Comparison of ENCODE assay signal across 8 mouse cellular contexts in genomic region chr1:74361812-74362211, GRCm38 (mm10). TPM values are rescaled to one million over a fixed set of nuclear protein-coding genes. Genes with fewer than 3 reads are reported as not detected.
DNase-seq lines count a peak whose midpoint lies in the region; ATAC-seq lines count a peak whose summit lies in the region.

TSS of gene Catip (plus strand) at chr1:74362108.

- peak; percentile 72 for DNase-seq in CD4-positive helper T cell, adult 2 months (ENCODE audit: low read depth, low spot score)
- DNase-seq in adrenal gland, postnatal 25 days: peak; percentile 42
- peak; percentile 86 to 92 for DNase-seq in heart, adult 18-20 months
- DNase-seq in kidney, adult 11 months: peak; percentile 80
- peak; percentile 72 to 89 for DNase-seq in left cerebral cortex, postnatal 25 days (ENCODE audit: low spot score in 2 of 2)
- DNase-seq in skeletal muscle tissue, adult 2 months (ENCODE audit: low read depth, low spot score): peak; percentile 75

- no peaks in the 10 kb centered on the region for H3K27me3 ChIP-seq in embryonic facial prominence, embryonic 12.5 days
- peaks cover under 1% of the 10 kb centered on the region; the same call in 1 of the 2 replicates for H3K27me3 ChIP-seq in midbrain, embryonic 12.5 days

- peak; percentile 53; the same call in 1 of the 2 replicates for ATAC-seq in embryonic facial prominence, embryonic 12.5 days (ENCODE audit: insufficient number of reproducible peaks, insufficient read depth, low FRiP score, low TSS enrichment)
- peak; percentile 60 for ATAC-seq in midbrain, embryonic 12.5 days (ENCODE audit: low FRiP score, low read depth)

- 2% methylated on average over 2 of the region's 2 CpGs for WGBS in embryonic facial prominence, embryonic 12.5 days
- WGBS in midbrain, embryonic 12.5 days: 7% methylated on average over 2 of the region's 2 CpGs

- no peak within 1 kb of the TSS for H3K9ac ChIP-seq in embryonic facial prominence, embryonic 12.5 days
- H3K9ac ChIP-seq in midbrain, embryonic 12.5 days (replicated peaks): no peak within 1 kb of the TSS

- H3K27ac ChIP-seq in embryonic facial prominence, embryonic 12.5 days: no peak within 1 kb of the TSS
- no peak within 1 kb of the TSS for H3K27ac ChIP-seq in midbrain, embryonic 12.5 days (replicated peaks)

- no peaks in the 10 kb centered on the region for H3K36me3 ChIP-seq in embryonic facial prominence, embryonic 12.5 days
- H3K36me3 ChIP-seq in midbrain, embryonic 12.5 days: no peaks in the 10 kb centered on the region

- H3K4me1 ChIP-seq in embryonic facial prominence, embryonic 12.5 days: peaks cover 5% of the 10 kb centered on the region; the same call in 1 of the 2 replicates
- H3K4me1 ChIP-seq in midbrain, embryonic 12.5 days: no peaks in the 10 kb centered on the region

- no peak within 1 kb of the TSS for H3K4me3 ChIP-seq in embryonic facial prominence, embryonic 12.5 days
- no peak within 1 kb of the TSS for H3K4me3 ChIP-seq in midbrain, embryonic 12.5 days

- H3K4me2 ChIP-seq in embryonic facial prominence, embryonic 12.5 days (replicated peaks): no peak within 1 kb of the TSS
- H3K4me2 ChIP-seq in midbrain, embryonic 12.5 days (replicated peaks): no peak within 1 kb of the TSS

- H3K9me3 ChIP-seq in embryonic facial prominence, embryonic 12.5 days: no peaks in the 10 kb centered on the region
- H3K9me3 ChIP-seq in midbrain, embryonic 12.5 days: no peaks in the 10 kb centered on the region

- intact Hi-C loops in left cerebral cortex, postnatal 25 days (cut with DNase I): loop anchor here (1.0 to 5.0 kb wide), 3 partner anchors 29 to 155 kb away; partner anchors contain the start of gene Ctdsp1

RNA-seq across cellular contexts. Expression of gene Catip, which starts in this region (rescaled TPM):
- total RNA-seq in adrenal gland, postnatal 25 days (2021): 0.67 TPM in 2 replicates
- 0.93 and 0.98 TPM in 2 replicates for polyA plus RNA-seq in embryonic facial prominence, embryonic 12.5 days (2016; fragmentation: Nextera tagmentation; extraction: Ambion mirVana)
- under 1 TPM in 1 of 2 experiments, not detected in 1; 0.44 TPM for total RNA-seq in heart, adult 18-20 months (2021)
- under 1 TPM; 0.55 to 0.80 TPM for total RNA-seq in left cerebral cortex, postnatal 25 days (2021)
- 0.58 and 0.66 TPM in 2 replicates for polyA plus RNA-seq in midbrain, embryonic 12.5 days (2016; fragmentation: Nextera tagmentation; extraction: Ambion mirVana)

Comparison
In these comparisons a context has a peak if more than half of its experiments do, and no peak if none do; other contexts are left out.
1. Peak in DNase-seq in adrenal gland, postnatal 25 days; RNA of the gene not detected or under 1 TPM.
2. Peak in ATAC-seq in embryonic facial prominence, embryonic 12.5 days; RNA of the gene not detected or under 1 TPM.
3. Peak in DNase-seq in heart, adult 18-20 months; RNA of the gene not detected or under 1 TPM.
4. Peak in DNase-seq in left cerebral cortex, postnatal 25 days; RNA of the gene not detected or under 1 TPM.
5. Peak in ATAC-seq in midbrain, embryonic 12.5 days; RNA of the gene not detected or under 1 TPM.